Mouse (Mus musculus): ENCODE data around the gene Samd4. TPM values are rescaled to one million over a fixed set of nuclear protein-coding genes. Genes with fewer than 3 reads are reported as not detected.

Samd4 gene
- total RNA-seq, 2 experiments from 2014 or later: not detected

DNA sequence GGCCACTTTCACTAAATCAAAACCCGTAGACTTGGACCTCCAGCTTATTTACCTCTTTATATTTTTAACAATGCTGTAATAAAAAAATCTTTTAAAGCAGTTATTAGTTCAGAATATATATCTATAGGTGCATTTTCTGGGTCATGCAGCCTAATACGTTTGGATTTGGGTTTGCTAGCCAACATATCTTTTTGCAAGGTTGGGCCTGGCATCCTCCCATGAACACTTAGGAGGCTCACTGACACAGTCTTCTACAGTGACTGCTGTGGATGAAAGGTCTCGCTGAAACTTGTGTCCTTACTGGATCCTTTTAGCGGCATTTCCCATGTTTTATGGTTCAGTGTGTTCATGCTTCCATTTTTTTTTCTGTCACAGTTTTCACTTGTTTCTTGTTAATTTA lies 21.6 kb downstream of the Samd4 start:
- no peak for ATAC-seq (ENCODE audit: poor library complexity, severe bottlenecking)

GRCm38 (mm10) chr14:46908858-46909257 lies 26.2 kb downstream of the Samd4 start:
- ATAC-seq (ENCODE audit: poor library complexity, severe bottlenecking): no peak

- ATAC-seq (ENCODE audit: poor library complexity, severe bottlenecking): no peak
These were observed 29.8 kb downstream of the Samd4 start for GRCm38 (mm10) chr14:46912496-46912895.

GRCm38 (mm10) chr14:46914356-46914755 lies 31.7 kb downstream of the Samd4 start:
- no peak for ATAC-seq (ENCODE audit: poor library complexity, severe bottlenecking)

- no peak for ATAC-seq (ENCODE audit: poor library complexity, severe bottlenecking)
These were observed 32.9 kb downstream of the Samd4 start for GRCm38 (mm10) chr14:46915555-46915954.

GRCm38 (mm10) chr14:46916581-46916980 lies 33.9 kb downstream of the Samd4 start:
- ATAC-seq (ENCODE audit: poor library complexity, severe bottlenecking): no peak

- no peak for ATAC-seq (ENCODE audit: poor library complexity, severe bottlenecking)
These were observed 34.5 kb downstream of the Samd4 start for GRCm38 (mm10) chr14:46917136-46917535.

DNA sequence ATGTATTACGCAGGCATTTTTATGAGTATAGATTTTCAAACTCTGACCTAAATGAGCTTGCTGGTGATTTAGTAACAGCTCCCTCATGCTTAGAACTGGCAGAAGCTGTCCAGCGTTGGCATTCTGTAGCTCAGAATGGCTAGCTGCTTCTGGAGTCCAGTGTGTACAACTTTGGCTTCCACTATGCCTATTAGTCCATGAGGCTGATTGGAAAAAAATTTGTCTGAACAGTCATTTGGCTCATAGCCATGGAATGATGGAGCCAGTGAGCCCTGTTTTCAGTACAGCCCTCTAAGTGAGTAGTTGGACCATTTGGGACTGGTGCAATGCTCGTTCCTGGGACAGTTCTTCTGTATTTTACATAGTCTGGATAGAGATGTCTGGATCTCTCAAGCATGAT lies 34.9 kb downstream of the Samd4 start:
- no peak for ATAC-seq (ENCODE audit: poor library complexity, severe bottlenecking)

DNA sequence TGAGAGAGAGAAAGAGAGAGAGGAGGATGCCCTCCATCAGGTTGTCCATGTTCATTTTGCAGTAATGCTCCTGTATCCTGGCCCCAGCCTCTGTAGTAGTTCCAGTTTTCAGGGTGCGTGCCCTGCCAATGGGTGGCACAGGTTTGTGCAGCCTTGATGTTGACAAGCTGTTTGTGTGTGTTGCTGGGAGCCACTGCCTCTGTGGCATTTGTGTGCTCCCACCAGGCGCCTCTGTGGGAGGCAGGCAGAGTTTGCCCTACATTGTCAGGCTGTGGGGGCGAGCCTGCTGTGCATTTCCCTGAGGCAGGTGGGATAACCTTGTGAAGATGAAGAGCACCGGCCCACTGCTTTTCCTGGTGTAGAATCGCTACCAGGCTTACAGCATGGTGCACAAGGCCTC lies 37.8 kb downstream of the Samd4 start:
- no peak for ATAC-seq (ENCODE audit: poor library complexity, severe bottlenecking)

DNA sequence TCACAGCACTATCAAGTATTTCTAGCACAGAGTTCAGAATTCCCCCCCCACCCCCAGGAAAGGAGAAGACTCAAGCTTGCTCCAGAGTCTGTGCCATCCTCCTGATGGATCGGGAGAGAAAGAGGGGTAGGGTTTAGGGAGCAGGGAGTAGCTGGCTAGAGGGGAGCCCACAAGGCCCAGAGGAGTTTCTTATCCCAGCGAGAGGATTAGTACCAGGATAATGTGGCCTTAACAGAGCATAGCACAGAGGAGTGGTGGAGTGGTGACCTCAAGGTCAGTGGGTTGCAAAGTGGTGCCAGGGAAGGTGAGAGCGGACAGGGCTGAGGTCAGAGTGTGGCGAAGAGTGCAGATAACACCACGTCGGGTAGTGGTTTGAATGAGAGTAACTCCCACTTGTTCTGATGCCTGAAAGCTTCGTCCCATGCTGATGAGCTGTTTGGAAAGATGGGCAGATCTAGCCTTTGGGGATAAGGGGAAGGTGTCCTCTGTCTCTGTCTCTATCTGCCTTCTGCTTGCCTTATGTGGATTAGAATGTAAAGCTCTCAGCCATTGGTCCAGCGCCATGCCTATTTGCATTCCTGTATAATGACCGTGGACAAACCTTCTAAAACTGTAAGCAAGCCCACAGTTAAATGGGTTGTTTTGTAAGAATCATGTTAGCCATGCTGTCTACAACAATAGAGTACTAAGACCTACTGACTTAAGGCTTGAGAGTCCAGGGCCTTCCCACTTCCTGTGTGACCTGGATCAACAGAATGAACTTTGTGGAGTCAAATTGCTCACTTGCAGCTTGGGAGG lies 38.7 kb downstream of the Samd4 start:
- no peak for ATAC-seq (ENCODE audit: poor library complexity, severe bottlenecking)

- no peak for ATAC-seq (ENCODE audit: poor library complexity, severe bottlenecking)
These were observed 41.3 kb downstream of the Samd4 start for GRCm38 (mm10) chr14:46923931-46924330.

- ATAC-seq (ENCODE audit: poor library complexity, severe bottlenecking): no peak
These were observed 41.8 kb downstream of the Samd4 start for GRCm38 (mm10) chr14:46924422-46924821.

DNA sequence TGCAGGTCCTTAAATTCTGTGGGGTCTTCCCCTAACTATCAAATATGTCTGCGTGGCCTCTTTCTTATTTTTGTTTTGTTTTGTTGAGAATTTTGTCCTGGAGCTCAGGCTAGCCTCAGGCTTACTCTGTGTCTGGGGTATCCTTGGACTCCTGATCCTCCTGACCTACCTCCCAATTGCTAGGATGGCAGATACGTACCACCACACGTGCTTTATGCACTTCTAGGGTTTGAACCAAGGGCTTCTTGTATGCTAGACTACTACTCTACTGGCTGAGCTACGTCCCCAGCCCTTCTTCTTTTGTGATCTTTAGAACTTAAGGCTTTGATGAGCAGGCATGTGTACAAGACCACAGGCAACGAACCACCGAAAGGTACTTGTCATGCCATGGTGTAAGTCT lies 45.9 kb downstream of the Samd4 start:
- no peak for ATAC-seq (ENCODE audit: poor library complexity, severe bottlenecking)

- ATAC-seq (ENCODE audit: poor library complexity, severe bottlenecking): no peak
These were observed 49.5 kb downstream of the Samd4 start for GRCm38 (mm10) chr14:46932121-46932520.

- no peak for ATAC-seq (ENCODE audit: poor library complexity, severe bottlenecking)
These were observed 50.1 kb downstream of the Samd4 start for GRCm38 (mm10) chr14:46932708-46933107.

DNA sequence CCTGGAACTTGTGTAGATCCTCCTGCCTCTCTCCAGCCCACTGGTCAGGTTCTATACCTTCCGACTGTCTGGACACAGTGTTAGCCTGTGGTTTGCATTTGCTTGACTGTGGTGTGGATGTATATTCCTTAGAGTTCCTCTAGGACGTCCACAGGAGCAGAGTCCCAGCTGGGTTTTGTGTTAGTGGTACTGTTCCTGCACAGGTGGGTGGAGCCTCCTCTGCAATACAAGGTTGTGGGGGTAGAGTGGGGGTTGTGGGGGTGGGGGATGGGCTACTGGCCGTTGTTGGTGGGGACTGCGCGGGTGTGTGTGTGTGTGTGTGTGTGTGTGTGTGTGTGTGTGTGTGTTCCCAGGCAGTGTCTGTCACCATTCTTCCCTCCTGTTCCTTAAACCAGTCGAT lies 58.4 kb downstream of the Samd4 start:
- ATAC-seq (ENCODE audit: poor library complexity, severe bottlenecking): no peak

DNA sequence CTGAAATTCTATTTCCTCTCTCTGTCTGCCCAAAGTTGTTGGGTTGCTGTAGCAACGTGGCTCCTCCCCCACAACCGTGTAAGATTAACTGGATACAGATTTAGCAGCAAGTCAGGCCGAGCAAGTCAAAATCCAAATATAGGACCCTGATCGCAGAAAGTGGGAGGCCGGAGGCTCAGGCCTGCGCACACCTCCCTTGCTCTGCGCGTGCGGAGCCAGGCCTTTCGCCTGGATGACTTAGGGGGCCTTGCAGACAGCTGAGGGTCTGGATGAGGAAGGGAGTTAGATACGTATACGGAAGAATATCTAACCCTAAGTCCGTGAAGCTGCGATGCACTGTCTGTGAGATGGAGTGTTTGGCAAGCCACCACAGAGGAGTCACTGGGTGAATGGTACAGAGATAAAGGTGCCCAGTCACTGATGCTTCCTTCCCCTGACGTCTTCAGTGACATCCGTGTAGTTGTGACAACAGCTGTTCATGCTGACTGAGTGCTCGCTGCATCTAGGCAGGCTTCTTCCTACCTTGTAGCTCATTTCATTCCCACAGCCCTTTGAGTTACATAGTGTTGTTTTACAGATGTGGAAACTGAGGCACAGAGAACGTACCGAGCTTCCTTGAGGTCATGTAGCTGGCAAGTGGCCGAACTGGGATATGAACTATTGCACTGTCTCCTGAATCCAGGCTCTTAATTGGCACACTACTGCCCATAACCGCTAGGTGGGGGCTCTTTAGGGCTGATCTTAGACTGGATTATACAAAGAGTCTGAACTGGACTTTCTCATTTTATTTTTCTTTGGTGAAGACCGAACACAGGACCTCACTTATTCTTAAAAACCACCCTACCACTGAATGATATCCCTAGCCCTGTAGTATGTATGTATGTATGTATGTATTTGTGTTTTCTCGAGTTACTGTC lies 59.5 kb downstream of the Samd4 start:
- ATAC-seq (ENCODE audit: poor library complexity, severe bottlenecking): no peak

DNA sequence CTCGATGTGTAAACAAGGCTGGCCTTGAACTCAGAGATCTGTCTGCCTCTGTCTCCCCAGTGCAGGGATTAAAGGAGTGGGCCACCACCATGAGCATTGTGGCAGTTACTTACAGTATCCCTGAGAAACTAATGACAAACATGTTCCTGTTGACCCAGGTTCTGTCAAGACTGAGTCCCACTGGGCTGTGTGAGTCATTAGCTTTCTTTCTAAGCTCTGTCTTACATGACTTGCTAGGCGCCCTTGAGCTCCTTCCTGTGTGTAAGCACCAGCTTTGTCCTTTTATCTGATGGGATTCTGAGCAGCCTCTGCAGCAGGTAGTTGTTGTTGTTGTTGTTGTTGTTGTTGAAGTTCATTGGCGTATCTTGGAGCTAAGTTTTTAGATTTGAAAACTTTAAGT lies 61.8 kb downstream of the Samd4 start:
- ATAC-seq (ENCODE audit: poor library complexity, severe bottlenecking): no peak

DNA sequence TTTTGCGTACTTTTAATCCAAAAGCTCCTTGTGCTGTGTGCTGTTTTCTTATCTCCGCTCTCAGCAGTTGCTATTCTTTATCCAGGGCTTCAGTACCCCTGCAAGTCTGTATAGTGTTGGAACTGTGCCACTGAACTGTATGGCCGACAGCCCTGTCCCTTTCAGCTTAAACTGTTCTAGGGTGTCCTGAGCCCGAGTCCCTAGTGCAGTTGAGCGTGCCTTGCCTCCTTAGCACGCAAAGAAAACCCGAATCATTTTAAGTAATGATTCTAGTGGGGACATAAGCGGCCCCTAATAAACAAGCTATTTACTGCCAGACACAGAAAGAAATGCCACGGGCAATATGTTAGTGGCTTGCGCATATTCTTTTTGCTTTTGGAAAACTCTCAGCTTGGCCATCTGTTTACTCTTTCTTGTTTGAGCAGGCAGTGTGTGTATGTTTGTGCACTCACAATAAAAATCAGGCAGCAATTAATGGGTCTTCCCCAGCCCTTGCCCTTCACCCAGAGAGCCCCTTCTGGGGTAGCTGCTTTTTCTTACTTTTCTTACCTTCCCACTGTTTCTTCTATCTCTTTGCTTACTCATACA lies 63.3 kb downstream of the Samd4 start:
- ATAC-seq (ENCODE audit: poor library complexity, severe bottlenecking): no peak

DNA sequence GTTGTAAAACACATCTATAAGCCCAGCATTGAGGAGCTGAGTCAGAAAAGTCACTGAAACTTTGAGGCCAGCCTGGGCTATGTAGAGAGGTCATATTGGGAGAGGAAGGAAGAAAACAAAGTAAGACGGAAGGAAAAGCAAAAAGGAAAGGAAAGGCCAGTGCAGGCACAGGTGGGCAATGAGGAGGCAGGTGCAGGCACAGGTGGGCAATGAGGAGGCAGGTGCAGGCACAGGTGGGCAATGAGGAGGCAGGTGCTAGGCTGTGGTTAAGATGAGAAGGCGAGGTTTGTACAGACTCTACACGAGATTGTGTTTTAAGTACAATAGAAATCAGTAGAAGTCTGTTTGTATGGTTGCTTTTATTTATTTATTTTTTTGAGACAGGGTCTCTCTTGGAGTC lies 65.0 kb downstream of the Samd4 start:
- ATAC-seq (ENCODE audit: poor library complexity, severe bottlenecking): no peak

DNA sequence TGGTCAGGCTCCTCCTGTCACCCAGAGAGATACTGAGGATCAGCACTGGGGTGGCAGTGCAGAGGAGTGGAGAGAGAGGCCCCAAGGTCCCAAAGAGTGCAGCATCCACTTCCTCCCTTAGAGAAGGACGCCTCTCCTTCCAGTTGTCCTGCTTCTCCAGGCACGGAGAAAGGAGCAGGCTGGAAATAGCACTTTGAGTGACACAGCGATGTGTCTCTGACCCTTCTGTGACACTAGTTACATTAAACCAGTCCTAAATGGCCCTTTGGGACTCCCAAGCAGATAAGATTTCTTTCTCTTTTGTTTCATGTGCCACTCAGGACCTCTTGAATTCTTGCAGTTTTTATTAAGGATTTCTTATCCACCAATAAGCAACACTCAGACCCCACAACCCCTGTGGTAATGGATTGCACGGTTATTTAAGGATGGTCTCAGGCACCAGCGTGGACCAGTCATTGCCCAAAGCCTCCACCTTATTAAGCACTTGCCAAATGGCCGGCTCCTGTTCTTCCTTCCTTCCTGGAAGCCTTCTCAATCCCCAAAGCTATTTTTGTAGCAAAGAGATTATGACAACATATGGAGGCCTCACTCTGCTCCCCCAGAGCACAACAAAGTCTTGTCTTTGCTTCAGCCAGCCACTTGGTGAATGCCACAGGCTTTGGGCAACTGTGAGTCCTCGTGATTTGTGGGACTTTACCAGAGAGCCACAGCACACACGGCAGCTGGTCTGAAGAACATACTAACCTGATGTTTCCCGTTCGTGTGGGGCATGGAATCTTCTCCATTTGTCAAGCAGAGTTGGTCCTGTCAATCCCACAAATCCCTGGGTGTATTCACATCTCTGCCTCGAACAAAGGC lies 68.1 kb downstream of the Samd4 start:
- no peak for ATAC-seq (ENCODE audit: poor library complexity, severe bottlenecking)
